Mouse (Mus musculus) MEL (cell line): Measurements from ENCODE around the gene Pkd2l1.

ENCODE experiments used
- CHD2 ChIP-seq: IDR thresholded peaks from 2 replicates; pipeline ENCODE4 v1.6.1; 2011; ENCODE audit warnings: low read length, improper control_type of control experiment
- CTCF ChIP-seq, 3 experiments: IDR thresholded peaks in 2 of 3; conservative IDR thresholded peaks in 1 of 3; 2 replicates each; pipeline ENCODE4 v1.5.1; 2011 to 2012; ENCODE audit warnings: low read length in 3 of 3, low read depth in 2 of 3, mild to moderate bottlenecking in 2 of 3, improper control_type of control experiment in 1 of 3, inconsistent platforms in 1 of 3, mixed read lengths in 1 of 3, moderate library complexity in 1 of 3; ENCODE audit not compliant: control insufficient read depth in 1 of 3, insufficient read depth in 1 of 3, poor library complexity in 1 of 3, severe bottlenecking in 1 of 3
- MAFK ChIP-seq: IDR thresholded peaks from 2 replicates; pipeline ENCODE4 v1.6.1; 2011; ENCODE audit warnings: low read depth, mild to moderate bottlenecking, low read length, improper control_type of control experiment, borderline replicate concordance
- MAX ChIP-seq: IDR thresholded peaks from 2 replicates; pipeline ENCODE4 v1.6.1; 2011; ENCODE audit warnings: low read length, improper control_type of control experiment
- POLR2A ChIP-seq, 2 experiments: IDR thresholded peaks; 2 replicates each; pipeline ENCODE4 v1.6.1; 2011 to 2012; ENCODE audit warnings: low read length in 2 of 2, mild to moderate bottlenecking in 2 of 2, control low read depth in 1 of 2, improper control_type of control experiment in 1 of 2, low read depth in 1 of 2, moderate library complexity in 1 of 2; ENCODE audit not compliant: control insufficient read depth in 1 of 2, insufficient read depth in 1 of 2, poor library complexity in 1 of 2
- SMC3 ChIP-seq: IDR thresholded peaks from 2 replicates; pipeline ENCODE4 v1.6.1; 2011; ENCODE audit warnings: low read depth, low read length, improper control_type of control experiment
- TAL1 ChIP-seq: IDR thresholded peaks from 2 replicates; pipeline ENCODE4 v1.6.1; 2012; ENCODE audit warnings: mild to moderate bottlenecking, inconsistent platforms, low read length, moderate library complexity, mixed read lengths
- TBP ChIP-seq: IDR thresholded peaks from 2 replicates; pipeline ENCODE4 v1.8.0; 2011; ENCODE audit warnings: low read depth, low read length, improper control_type of control experiment
- TCF12 ChIP-seq: IDR thresholded peaks from 2 replicates; pipeline ENCODE4 v1.6.1; 2014; ENCODE audit warnings: low read depth, mild to moderate bottlenecking, inconsistent platforms, low read length, improper control_type of control experiment, moderate library complexity
- ZNF384 ChIP-seq: IDR thresholded peaks from 2 replicates; pipeline ENCODE4 v1.6.1; 2012; ENCODE audit warnings: low read depth, mild to moderate bottlenecking, inconsistent platforms, low read length, improper control_type of control experiment

DNA sequence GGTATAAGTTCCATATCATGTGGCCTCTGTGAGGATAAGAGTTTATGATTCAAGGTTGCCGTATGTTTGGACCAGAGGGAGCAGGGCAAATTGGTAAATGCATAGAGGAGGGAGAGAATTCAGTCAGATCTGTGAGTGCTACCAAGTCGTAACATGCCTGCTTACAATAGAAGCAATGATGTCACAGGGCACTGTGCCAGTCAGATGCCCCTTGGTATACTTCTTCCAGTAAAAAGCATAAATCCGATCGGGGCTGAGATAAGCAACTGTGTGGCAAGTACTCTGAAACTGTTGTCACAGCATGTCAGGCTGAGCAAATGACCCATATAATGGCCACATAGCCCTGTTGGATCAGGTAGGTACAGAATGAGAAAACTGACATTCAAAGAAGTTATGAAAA, 3.2 kb downstream of the Pkd2l1 start:
- TF ChIP-seq CHD2 (no peak), POLR2A (IDR thresholded peaks at IDR 0.05; ENCODE audit: control insufficient read depth in 1 of 2, insufficient read depth in 1 of 2, low read depth in 1 of 2, low read length in 2 of 2, poor library complexity in 1 of 2) (no peak), CTCF (IDR thresholded peaks at IDR 0.05 in 2 of 3, conservative IDR thresholded peaks at IDR 0.05 in 1 of 3; ENCODE audit: control insufficient read depth in 1 of 3, insufficient read depth in 1 of 3, low read depth in 2 of 3, low read length in 3 of 3, poor library complexity in 1 of 3, severe bottlenecking in 1 of 3) (no peak), ZNF384 (no peak), SMC3 (no peak), TCF12 (no peak), TBP (no peak), TAL1 (no peak), MAFK (no peak), MAX (no peak)
